Mouse (Mus musculus): Measurements from ENCODE around the gene Slc35b1. TPM values are rescaled to one million over a fixed set of nuclear protein-coding genes. Genes with fewer than 3 reads are reported as not detected.

The Slc35b1 gene
- total RNA-seq, 4 experiments from 2014 or later, result 59.8 to 61.4 (median 60.7) TPM

- DNase-seq (ENCODE audit: low spot score in 2 of 2), result peak in 1 of 2 experiments; percentile 64
These were observed 18.9 kb upstream of the Slc35b1 start for GRCm38 (mm10) chr11:95365596-95365995.

DNA sequence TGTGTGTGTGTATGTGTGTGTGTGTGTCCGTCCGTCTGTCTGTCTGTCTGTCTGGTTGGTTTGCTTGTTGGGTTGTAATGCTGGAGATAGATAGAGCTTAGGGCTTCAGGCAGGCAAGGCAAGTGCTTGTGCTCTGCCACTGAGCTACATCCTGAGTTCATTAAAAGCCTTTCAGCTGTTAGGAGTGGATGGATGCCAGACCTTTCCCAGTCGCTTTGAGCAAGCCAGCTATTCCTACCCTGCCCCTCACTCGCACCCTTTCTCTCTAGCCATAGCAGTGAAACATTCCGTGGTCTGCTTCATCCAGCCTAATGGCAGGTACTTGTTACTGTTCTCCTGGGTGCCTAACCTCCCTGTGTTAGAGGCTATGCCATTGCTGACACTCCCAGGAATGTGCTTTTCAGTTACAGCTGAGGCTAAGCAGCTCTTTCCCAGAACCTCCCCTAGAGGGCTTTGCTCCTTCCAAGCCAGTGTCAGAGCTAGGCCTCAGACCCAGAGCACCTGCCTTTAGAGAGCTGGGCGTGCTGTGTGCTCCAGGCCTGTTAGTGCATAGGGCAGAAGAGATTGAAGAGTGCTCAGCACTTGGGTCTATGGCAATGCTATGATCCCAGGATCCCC lies 18.1 kb upstream of the Slc35b1 start:
- DNase-seq (ENCODE audit: low spot score in 2 of 2), result no peak

GRCm38 (mm10) chr11:95367011-95367735 lies 17.3 kb upstream of the Slc35b1 start:
- DNase-seq (ENCODE audit: low spot score in 2 of 2), result no peak

GRCm38 (mm10) chr11:95368231-95368823 lies 16.2 kb upstream of the Slc35b1 start:
- DNase-seq (ENCODE audit: low spot score in 2 of 2), result no peak

GRCm38 (mm10) chr11:95368871-95369270 lies 15.6 kb upstream of the Slc35b1 start:
- no peak for DNase-seq (ENCODE audit: low spot score in 2 of 2)

- DNase-seq (ENCODE audit: low spot score in 2 of 2), result peak in 1 of 2 experiments; percentile 36
These were observed 14.3 kb upstream of the Slc35b1 start for GRCm38 (mm10) chr11:95369964-95370890.

- DNase-seq (ENCODE audit: low spot score in 2 of 2), result no peak
These were observed 13.3 kb upstream of the Slc35b1 start for GRCm38 (mm10) chr11:95371182-95371581.

GRCm38 (mm10) chr11:95378926-95379325 lies 5.6 kb upstream of the Slc35b1 start:
- DNase-seq (ENCODE audit: low spot score in 2 of 2), result no peak

GRCm38 (mm10) chr11:95379552-95379951 lies 4.9 kb upstream of the Slc35b1 start:
- no peak for DNase-seq (ENCODE audit: low spot score in 2 of 2)

- DNase-seq (ENCODE audit: low spot score in 2 of 2), result no peak
These were observed 3.8 kb upstream of the Slc35b1 start for GRCm38 (mm10) chr11:95380711-95381110.

DNA sequence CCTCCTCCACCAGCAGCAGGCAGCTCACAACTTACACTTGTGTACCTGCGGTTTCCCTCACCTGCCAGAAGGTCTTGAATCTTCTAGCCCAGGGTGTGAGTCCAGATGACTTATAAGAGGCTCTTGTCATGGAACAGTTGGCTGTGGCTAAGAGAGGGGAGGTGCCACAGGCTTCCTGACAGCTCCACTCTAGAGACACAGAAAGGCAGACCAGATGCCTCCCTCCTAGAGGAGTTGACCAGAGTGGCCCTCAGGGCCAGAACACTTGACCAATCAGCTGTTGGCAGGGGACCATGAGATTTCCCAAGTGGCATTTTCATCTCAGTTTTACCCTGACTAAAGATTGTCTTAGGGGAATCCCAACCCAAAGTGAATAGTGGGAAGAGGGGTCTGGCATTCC lies 3.3 kb upstream of the Slc35b1 start:
- DNase-seq (ENCODE audit: low spot score in 2 of 2), result no peak

- DNase-seq (ENCODE audit: low spot score in 2 of 2), result no peak
These were observed 1.0 kb upstream of the Slc35b1 start for GRCm38 (mm10) chr11:95383331-95383986.

GRCm38 (mm10) chr11:95384004-95384318 lies 531 bp upstream of the Slc35b1 start:
- DNase-seq (ENCODE audit: low spot score in 2 of 2), result no peak

- DNase-seq (ENCODE audit: low spot score in 2 of 2), result no peak
These were observed 455 bp downstream of the Slc35b1 start for GRCm38 (mm10) chr11:95384973-95385320.

- DNase-seq (ENCODE audit: low spot score in 2 of 2), result no peak
These were observed 2.9 kb downstream of the Slc35b1 start for GRCm38 (mm10) chr11:95387354-95387753.

- no peak for DNase-seq (ENCODE audit: low spot score in 2 of 2)
These were observed 4.5 kb downstream of the Slc35b1 start for GRCm38 (mm10) chr11:95389006-95389405.

- DNase-seq (ENCODE audit: low spot score in 2 of 2), result no peak
These were observed 5.9 kb downstream of the Slc35b1 start for GRCm38 (mm10) chr11:95390420-95390819.

DNA sequence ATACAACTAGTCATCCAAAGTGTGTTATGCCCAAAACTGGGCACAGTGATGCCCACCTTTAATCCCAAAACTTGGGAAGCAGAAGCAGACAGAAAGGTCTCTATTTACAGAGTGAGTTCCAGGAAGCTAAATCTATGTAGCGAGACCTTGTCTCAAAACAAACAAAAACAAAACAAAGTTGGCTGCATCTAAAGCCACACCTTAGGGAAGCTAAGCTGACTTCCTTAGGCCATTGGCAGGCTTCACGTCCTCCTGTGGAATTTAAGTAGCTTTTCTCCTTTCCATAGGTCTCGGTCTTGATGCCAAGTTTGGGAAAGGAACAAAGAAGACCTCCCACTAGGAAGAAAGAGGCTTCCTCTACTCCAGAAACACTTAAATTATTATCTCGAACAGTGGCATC lies 6.7 kb downstream of the Slc35b1 start:
- DNase-seq (ENCODE audit: low spot score in 2 of 2), result no peak

GRCm38 (mm10) chr11:95391743-95392142 lies 7.3 kb downstream of the Slc35b1 start:
- DNase-seq (ENCODE audit: low spot score in 2 of 2), result peak in 1 of 2 experiments; percentile 39

GRCm38 (mm10) chr11:95392223-95392667 lies 7.8 kb downstream of the Slc35b1 start:
- DNase-seq (ENCODE audit: low spot score in 2 of 2), result peak in 1 of 2 experiments; percentile 76

Measured in left cerebral cortex, adult 8-10 months (tissue).